Mouse (Mus musculus): ENCODE measurements around the gene Lmo3. TPM values are rescaled to one million over a fixed set of nuclear protein-coding genes. Genes with fewer than 3 reads are reported as not detected.

Lmo3 gene
- polyA plus RNA-seq, 1 experiment from 2014 or later, result 3.7 TPM

DNA sequence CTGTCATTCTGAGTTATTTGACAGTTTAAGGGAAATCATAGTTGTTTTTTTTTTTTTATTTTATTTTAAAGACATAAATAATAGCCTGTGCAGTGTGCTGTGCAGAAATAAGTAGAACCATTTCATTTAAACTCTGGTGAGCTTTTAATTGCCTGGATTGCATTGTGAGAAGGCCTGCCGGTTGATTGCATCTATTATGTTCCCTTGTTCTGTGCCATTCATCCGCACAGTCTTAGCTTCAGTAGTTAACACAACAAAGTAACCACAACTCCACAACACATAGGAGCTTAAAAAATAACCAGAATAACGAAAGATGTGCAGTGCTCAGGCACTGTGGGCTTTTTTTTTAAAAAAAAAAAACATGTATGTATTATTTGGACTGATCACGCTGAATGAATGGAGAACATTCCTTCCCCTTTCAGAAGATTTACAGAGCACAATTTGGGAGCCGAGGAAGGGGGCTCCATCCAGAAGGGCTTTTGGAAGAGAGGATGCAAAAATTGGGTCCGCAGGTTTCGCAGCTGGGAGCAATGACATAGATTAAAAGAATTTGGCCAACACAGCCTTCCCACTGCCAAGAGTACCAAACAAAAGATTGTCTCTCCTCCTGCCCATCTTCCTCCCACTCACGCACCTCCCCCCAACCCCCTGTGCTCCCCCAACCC is 161.8 kb downstream of the Lmo3 start:
- no peak overlapping the region for H3K4me2 ChIP-seq (replicated peaks; ENCODE audit: low read depth)
- no peaks in the 10 kb centered on the region for H3K9me3 ChIP-seq (ENCODE audit: control insufficient read depth)
- H3K27me3 ChIP-seq (replicated peaks; ENCODE audit: control insufficient read depth, insufficient read depth, low read length), result peaks cover 8% of the 10 kb centered on the region; the same call in 1 of the 2 replicates
- no peak overlapping the region for H3K9ac ChIP-seq (ENCODE audit: low read depth, low read length)
- TF ChIP-seq CTCF (IDR thresholded peaks at IDR 0.05; ENCODE audit: low read depth), result no peak
- peak overlapping the region; percentile 46; the same call in 1 of the 2 replicates for H3K4me3 ChIP-seq (ENCODE audit: low read depth, low read length)
- H3K36me3 ChIP-seq (ENCODE audit: control insufficient read depth, insufficient read depth), result no peaks in the 10 kb centered on the region
- H3K27ac ChIP-seq (ENCODE audit: low read depth, low read length), result no peak overlapping the region
- WGBS, result 59% methylated on average over 8 of the region's 8 CpGs
- no peaks in the 10 kb centered on the region for H3K4me1 ChIP-seq (replicated peaks; ENCODE audit: control insufficient read depth, insufficient read depth, low read length)
- no peak for ATAC-seq

DNA sequence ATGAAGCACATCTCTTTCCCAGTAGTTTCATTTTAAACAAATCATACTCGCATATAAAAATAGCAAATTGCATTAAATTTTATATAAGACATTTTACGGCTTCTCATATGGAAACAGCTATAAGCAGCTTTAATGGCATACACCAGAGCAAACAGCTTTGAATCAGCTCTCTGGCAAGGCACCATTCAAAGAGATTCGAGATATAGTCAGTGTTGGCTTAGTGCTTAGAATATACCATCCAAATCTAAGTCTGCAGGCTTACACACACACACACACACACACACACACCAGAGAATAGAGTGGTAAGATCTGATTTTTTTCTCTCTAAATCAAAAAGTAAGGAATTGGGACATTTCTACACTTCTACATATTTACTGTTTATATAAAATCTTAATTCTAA is 169.7 kb downstream of the Lmo3 start:
- Histone ChIP-seq H3K9ac (ENCODE audit: low read depth, low read length) (no peak overlapping the region), H3K4me3 (ENCODE audit: low read depth, low read length) (no peak overlapping the region), H3K27me3 (replicated peaks; ENCODE audit: control insufficient read depth, insufficient read depth, low read length) (no peaks in the 10 kb centered on the region), H3K27ac (ENCODE audit: low read depth, low read length) (no peak overlapping the region), H3K4me2 (replicated peaks; ENCODE audit: low read depth) (no peak overlapping the region), H3K36me3 (ENCODE audit: control insufficient read depth, insufficient read depth) (no peaks in the 10 kb centered on the region), H3K9me3 (ENCODE audit: control insufficient read depth) (no peaks in the 10 kb centered on the region), H3K4me1 (replicated peaks; ENCODE audit: control insufficient read depth, insufficient read depth, low read length) (no peaks in the 10 kb centered on the region)
- TF ChIP-seq CTCF (IDR thresholded peaks at IDR 0.05; ENCODE audit: low read depth), result no peak
- WGBS, result 87% methylated on average over 3 of the region's 3 CpGs
- ATAC-seq, result no peak

DNA sequence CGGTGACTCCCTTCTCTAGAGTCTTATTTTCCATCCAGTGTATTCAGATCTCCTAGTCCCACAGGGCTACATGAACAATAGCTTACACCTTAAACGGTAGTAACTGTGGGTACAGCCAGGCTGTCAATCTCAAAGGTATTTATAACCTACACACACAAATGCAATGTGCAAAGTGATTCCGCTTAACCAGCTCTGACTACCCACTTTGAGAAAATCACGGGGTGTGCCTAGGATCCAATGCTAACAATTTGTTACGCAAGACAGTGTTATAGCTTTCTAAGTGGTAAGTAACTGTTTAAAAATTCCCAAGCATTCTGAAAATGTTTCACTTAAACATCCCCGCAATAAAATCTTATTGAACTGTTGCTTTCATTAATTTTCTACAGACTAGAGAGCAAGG is 179.7 kb downstream of the Lmo3 start:
- Histone ChIP-seq H3K36me3 (ENCODE audit: control insufficient read depth, insufficient read depth) (no peaks in the 10 kb centered on the region), H3K4me3 (ENCODE audit: low read depth, low read length) (no peak overlapping the region), H3K4me1 (replicated peaks; ENCODE audit: control insufficient read depth, insufficient read depth, low read length) (no peaks in the 10 kb centered on the region), H3K9ac (ENCODE audit: low read depth, low read length) (no peak overlapping the region), H3K27ac (ENCODE audit: low read depth, low read length) (no peak overlapping the region), H3K9me3 (ENCODE audit: control insufficient read depth) (no peaks in the 10 kb centered on the region), H3K4me2 (replicated peaks; ENCODE audit: low read depth) (0 out of 2 replicates have a peak overlapping the region, but pooled peaks have one; percentile 6), H3K27me3 (replicated peaks; ENCODE audit: control insufficient read depth, insufficient read depth, low read length) (no peaks in the 10 kb centered on the region)
- WGBS, result 35% methylated on average over 6 of the region's 6 CpGs
- no peak for TF ChIP-seq CTCF (IDR thresholded peaks at IDR 0.05; ENCODE audit: low read depth)
- no peak for ATAC-seq

DNA sequence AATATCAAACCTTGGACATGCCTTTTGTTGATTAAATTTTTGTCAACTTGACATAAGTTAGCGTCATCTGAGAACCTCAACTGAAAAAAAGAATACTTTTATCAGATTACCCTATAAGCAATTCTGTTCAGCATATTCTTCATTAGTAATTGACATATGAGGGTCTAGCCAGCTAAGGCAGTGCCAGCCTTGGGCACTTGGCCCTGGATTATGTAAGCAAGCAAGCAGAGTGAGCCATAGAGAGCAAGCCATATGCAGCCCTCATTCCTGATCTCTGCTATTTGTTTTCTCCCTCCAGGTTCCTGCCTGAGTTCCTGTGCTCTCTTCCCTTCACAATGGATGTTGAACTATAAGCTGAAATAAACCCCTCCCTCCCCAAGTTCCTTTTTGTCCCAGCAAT is 182.9 kb downstream of the Lmo3 start:
- Histone ChIP-seq H3K9me3 (ENCODE audit: control insufficient read depth) (no peaks in the 10 kb centered on the region), H3K4me1 (replicated peaks; ENCODE audit: control insufficient read depth, insufficient read depth, low read length) (no peaks in the 10 kb centered on the region), H3K27me3 (replicated peaks; ENCODE audit: control insufficient read depth, insufficient read depth, low read length) (no peaks in the 10 kb centered on the region), H3K36me3 (ENCODE audit: control insufficient read depth, insufficient read depth) (no peaks in the 10 kb centered on the region), H3K27ac (ENCODE audit: low read depth, low read length) (no peak overlapping the region), H3K9ac (ENCODE audit: low read depth, low read length) (no peak overlapping the region), H3K4me3 (ENCODE audit: low read depth, low read length) (no peak overlapping the region), H3K4me2 (replicated peaks; ENCODE audit: low read depth) (no peak overlapping the region)
- WGBS, result 79% methylated on average over 1 of the region's 1 CpGs
- TF ChIP-seq CTCF (IDR thresholded peaks at IDR 0.05; ENCODE audit: low read depth), result no peak
- no peak for ATAC-seq

DNA sequence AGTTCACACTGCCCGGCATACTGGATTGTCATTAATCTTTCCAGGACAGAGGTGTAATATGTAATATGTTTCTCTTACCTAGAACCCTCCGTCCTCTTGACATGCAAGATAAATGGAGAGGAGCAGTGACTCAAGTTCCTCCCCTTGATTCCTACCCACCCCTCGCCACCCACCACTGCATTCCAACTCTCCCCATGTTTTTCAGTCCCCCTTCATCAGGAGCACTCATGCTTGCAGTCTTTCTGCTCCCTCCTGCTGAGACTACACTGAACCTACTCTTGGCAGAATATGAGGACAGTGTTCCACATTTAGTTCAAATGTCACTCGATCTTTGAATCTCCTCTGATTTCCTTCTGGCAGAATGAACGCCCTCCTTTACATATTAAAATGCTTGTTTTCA is 190.7 kb downstream of the Lmo3 start:
- no peak for TF ChIP-seq CTCF (IDR thresholded peaks at IDR 0.05; ENCODE audit: low read depth)
- Histone ChIP-seq H3K27me3 (replicated peaks; ENCODE audit: control insufficient read depth, insufficient read depth, low read length) (no peaks in the 10 kb centered on the region), H3K36me3 (ENCODE audit: control insufficient read depth, insufficient read depth) (no peaks in the 10 kb centered on the region), H3K4me2 (replicated peaks; ENCODE audit: low read depth) (no peak overlapping the region), H3K4me1 (replicated peaks; ENCODE audit: control insufficient read depth, insufficient read depth, low read length) (no peaks in the 10 kb centered on the region; the same call in 1 of the 2 replicates), H3K9ac (ENCODE audit: low read depth, low read length) (no peak overlapping the region), H3K9me3 (ENCODE audit: control insufficient read depth) (no peaks in the 10 kb centered on the region), H3K27ac (ENCODE audit: low read depth, low read length) (no peak overlapping the region), H3K4me3 (ENCODE audit: low read depth, low read length) (no peak overlapping the region)
- ATAC-seq, result no peak
- WGBS, result 80% methylated on average over 5 of the region's 5 CpGs

DNA sequence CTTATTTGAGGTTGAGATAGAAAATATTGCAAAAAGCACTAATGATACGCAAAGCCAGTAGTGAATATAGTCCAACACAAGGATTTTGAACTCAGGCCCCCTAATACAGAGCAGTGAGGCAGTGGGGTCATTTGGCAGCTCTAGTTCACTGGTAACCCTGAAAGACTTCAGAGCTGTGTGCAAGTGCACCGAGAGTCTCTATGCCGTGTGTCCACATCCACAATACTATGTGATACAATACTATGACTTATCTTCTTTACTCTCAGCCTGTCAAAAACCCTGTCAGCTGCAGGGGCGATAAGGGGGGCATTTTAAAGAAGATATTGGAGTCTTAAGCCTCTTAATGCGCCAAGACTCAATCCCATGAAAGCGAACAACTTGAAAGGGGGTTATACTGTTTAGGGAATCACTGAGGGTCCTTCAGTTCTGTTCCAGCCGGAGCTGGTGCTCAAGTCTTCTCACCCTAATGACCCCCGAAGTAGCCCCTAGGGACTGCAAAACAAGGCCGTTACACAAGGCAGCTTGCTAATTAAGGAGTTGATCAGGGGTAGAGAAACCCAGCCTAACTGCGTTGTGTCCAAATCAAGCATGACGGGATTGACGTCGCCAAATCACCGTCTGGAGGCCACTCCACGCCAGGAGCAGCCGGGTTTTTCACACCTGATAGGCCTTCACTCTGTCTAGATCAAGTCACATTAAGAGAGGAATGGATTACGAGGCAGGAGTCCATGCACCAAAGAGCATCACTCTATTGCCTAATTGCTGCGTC is 193.4 kb downstream of the Lmo3 start:
- Histone ChIP-seq H3K27me3 (replicated peaks; ENCODE audit: control insufficient read depth, insufficient read depth, low read length) (no peaks in the 10 kb centered on the region), H3K36me3 (ENCODE audit: control insufficient read depth, insufficient read depth) (no peaks in the 10 kb centered on the region), H3K9me3 (ENCODE audit: control insufficient read depth) (no peaks in the 10 kb centered on the region), H3K4me3 (ENCODE audit: low read depth, low read length) (no peak overlapping the region), H3K4me2 (replicated peaks; ENCODE audit: low read depth) (no peak overlapping the region), H3K9ac (ENCODE audit: low read depth, low read length) (no peak overlapping the region), H3K27ac (ENCODE audit: low read depth, low read length) (no peak overlapping the region), H3K4me1 (replicated peaks; ENCODE audit: control insufficient read depth, insufficient read depth, low read length) (no peaks in the 10 kb centered on the region; the same call in 1 of the 2 replicates)
- no peak for TF ChIP-seq CTCF (IDR thresholded peaks at IDR 0.05; ENCODE audit: low read depth)
- 89% methylated on average over 18 of the region's 18 CpGs for WGBS
- ATAC-seq, result no peak

Measured in intestine, postnatal 0 days (tissue).